Mouse (Mus musculus) limb, embryonic 10.5 days (tissue): ENCODE results near the gene Hfe2. TPM values are rescaled to one million over a fixed set of nuclear protein-coding genes. Genes with fewer than 3 reads are reported as not detected.

ENCODE experiments used
- DNase-seq: peaks from one replicate; pipeline ENCODE4 v3.0.0-alpha.2; 2017; ENCODE audit warnings: low spot score
- H3K27ac ChIP-seq: fragments of 300-500 bp; sonication (generic); 2 replicates; pipeline ENCODE4 v1.5.1; 2016; ENCODE audit warnings: mild to moderate bottlenecking
- H3K27me3 ChIP-seq: fragments of 300-500 bp; sonication (generic); 2 replicates; pipeline ENCODE4 v1.6.1; 2016; ENCODE audit warnings: low read depth, mild to moderate bottlenecking; ENCODE audit not compliant: poor library complexity, severe bottlenecking
- H3K36me3 ChIP-seq: fragments of 300-500 bp; sonication (generic); 2 replicates; pipeline ENCODE4 v1.6.1; 2016; ENCODE audit warnings: mild to moderate bottlenecking, moderate library complexity
- H3K4me1 ChIP-seq: fragments of 300-500 bp; sonication (generic); 2 replicates; pipeline ENCODE4 v1.6.1; 2016
- H3K4me3 ChIP-seq: fragments of 300-500 bp; sonication (generic); 2 replicates; pipeline ENCODE4 v1.5.1; 2016; ENCODE audit warnings: mild to moderate bottlenecking, moderate library complexity
- H3K9me3 ChIP-seq: fragments of 300-500 bp; sonication (generic); replicated peaks from 2 replicates; pipeline ENCODE4 v1.6.1; 2016; ENCODE audit warnings: mild to moderate bottlenecking
- WGBS: fragments of 180-500 bp; shearing (Covaris S2); methylation state at CpG from one replicate; pipeline ENCODE4 v1.1.7; 2016; 5-methylcytosine and 5-hydroxymethylcytosine counted together
- polyA plus RNA-seq: library from polyadenylated mRNA; unstranded; fragments of >200 nt; fragmentation: Nextera tagmentation; extraction: Ambion mirVana; gene quantifications from 2 replicates; pipeline ENCODE4 v1.2.1, GENCODE M21; 2016

Hfe2 gene
- polyA plus RNA-seq, 1 experiment from 2014 or later, result 0.84 TPM

DNA sequence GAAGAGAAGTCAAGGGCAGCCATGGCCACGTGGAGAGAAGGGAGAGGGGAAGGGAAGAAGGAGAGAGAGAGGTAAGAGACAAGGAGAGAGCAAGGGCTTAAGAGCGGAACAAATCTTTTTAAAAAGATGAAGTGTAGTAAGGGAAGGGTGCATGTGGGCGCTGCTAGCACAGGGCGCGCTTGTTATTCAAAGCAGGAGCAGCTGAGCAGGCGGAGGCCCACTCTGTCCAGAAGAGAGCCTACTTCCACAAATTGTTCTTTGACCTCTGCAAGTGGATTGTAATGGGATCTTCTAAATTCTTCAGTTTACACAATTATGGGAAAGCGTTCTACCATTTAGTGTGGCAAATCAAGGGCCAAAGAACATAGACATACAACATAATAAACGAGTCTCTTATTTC, 43.6 kb downstream of the Hfe2 start:
- Histone ChIP-seq H3K9me3 (no peaks in the 10 kb centered on the region), H3K4me3 (no peak overlapping the region), H3K27me3 (no peaks in the 10 kb centered on the region), H3K27ac (no peak overlapping the region), H3K36me3 (no peaks in the 10 kb centered on the region), H3K4me1 (peaks cover 26% of the 10 kb centered on the region)
- no peak for DNase-seq
- WGBS, result 81% methylated on average over 8 of the region's 8 CpGs

GRCm38 (mm10) chr3:96569506-96569905, 44.5 kb downstream of the Hfe2 start:
- H3K4me3 ChIP-seq, result no peak overlapping the region
- DNase-seq, result no peak
- H3K4me1 ChIP-seq, result peaks cover 24% of the 10 kb centered on the region
- 94% methylated on average over 13 of the region's 13 CpGs for WGBS
- H3K27me3 ChIP-seq, result no peaks in the 10 kb centered on the region
- no peak overlapping the region for H3K27ac ChIP-seq
- H3K9me3 ChIP-seq, result no peaks in the 10 kb centered on the region
- H3K36me3 ChIP-seq, result no peaks in the 10 kb centered on the region

DNA sequence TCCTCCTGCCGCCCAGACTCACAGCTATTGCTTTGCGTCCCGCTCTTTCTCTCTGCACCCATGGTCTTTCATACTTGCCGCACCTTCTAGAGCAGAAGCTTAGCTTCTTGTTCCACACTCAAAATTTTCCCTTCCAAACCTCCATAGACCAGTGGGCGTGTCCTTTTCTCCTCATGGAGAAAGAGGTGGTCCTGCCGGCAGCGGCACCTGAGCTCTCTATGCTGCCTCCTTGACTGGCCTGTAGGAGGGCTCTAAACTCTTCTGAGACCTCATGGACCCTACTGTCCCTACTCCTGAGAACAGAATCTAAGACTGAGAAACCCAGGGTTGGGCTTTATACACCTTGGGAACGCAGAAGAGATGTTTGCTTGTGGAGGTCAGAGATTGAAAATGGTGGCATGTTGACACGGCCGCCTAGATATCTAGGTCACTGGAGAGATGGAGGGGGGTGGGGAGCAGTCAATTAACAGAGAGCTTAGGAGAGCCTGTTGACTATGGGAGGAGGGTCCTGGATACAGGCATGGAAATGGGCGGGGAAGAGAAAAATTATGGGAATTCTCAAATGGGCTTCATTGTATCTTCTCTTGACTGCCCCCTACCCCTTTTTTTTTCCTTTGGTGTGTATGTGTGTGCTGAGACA, 45.1 kb downstream of the Hfe2 start:
- WGBS, result 86% methylated on average over 11 of the region's 11 CpGs

GRCm38 (mm10) chr3:96570643-96571042, 45.7 kb downstream of the Hfe2 start:
- Histone ChIP-seq H3K27ac (peak overlapping the region; percentile 7; the same call in 1 of the 2 replicates), H3K4me1 (peaks cover 23% of the 10 kb centered on the region), H3K27me3 (no peaks in the 10 kb centered on the region), H3K9me3 (no peaks in the 10 kb centered on the region), H3K36me3 (no peaks in the 10 kb centered on the region), H3K4me3 (no peak overlapping the region)
- no peak for DNase-seq
- 78% methylated on average over 7 of the region's 7 CpGs for WGBS

More for the DNA sequence above, 45.1 kb downstream of the Hfe2 start:
- H3K27ac ChIP-seq, result no peak overlapping the region
- H3K27me3 ChIP-seq, result no peaks in the 10 kb centered on the region
- H3K4me1 ChIP-seq, result peaks cover 19% of the 10 kb centered on the region
- no peaks in the 10 kb centered on the region for H3K9me3 ChIP-seq
- no peak for DNase-seq
- H3K36me3 ChIP-seq, result no peaks in the 10 kb centered on the region
- no peak overlapping the region for H3K4me3 ChIP-seq

DNA sequence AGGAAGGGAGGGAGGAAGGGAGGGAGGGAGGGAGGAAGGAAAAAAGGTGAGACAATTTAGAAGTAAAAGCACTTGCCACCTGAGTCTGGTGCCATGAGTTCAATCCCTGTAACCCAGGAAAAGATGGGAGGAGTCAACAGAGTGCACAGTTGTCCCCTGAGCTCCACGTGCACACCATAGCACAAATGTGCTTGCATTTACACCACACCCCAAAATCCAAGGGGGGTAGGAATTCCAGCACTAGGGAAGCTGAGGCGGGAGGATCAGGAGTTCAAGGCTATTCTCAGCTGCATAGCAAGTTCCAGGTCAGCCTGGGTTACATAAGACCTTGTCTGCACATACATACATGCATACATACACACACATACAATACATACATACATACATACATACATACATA, 46.4 kb downstream of the Hfe2 start:
- peaks cover 30% of the 10 kb centered on the region for H3K4me1 ChIP-seq

GRCm38 (mm10) chr3:96571896-96572698, 47.1 kb downstream of the Hfe2 start:
- H3K9me3 ChIP-seq, result no peaks in the 10 kb centered on the region
- peak overlapping the region; percentile 30; the same call in 1 of the 2 replicates for H3K27ac ChIP-seq
- no peak for DNase-seq
- H3K27me3 ChIP-seq, result no peaks in the 10 kb centered on the region
- H3K4me3 ChIP-seq, result no peak overlapping the region
- 82% methylated on average over 16 of the region's 16 CpGs for WGBS
- H3K4me1 ChIP-seq, result peaks cover 33% of the 10 kb centered on the region
- H3K36me3 ChIP-seq, result no peaks in the 10 kb centered on the region

More for the DNA sequence above, 46.4 kb downstream of the Hfe2 start:
- DNase-seq, result no peak
- Histone ChIP-seq H3K27me3 (no peaks in the 10 kb centered on the region), H3K36me3 (no peaks in the 10 kb centered on the region), H3K9me3 (no peaks in the 10 kb centered on the region), H3K4me3 (no peak overlapping the region), H3K27ac (no peak overlapping the region)
- WGBS, result 78% methylated on average over 2 of the region's 2 CpGs

- no peak for DNase-seq
- H3K4me1 ChIP-seq, result peaks cover 42% of the 10 kb centered on the region
- WGBS, result 73% methylated on average over 19 of the region's 19 CpGs
Observed at GRCm38 (mm10) chr3:96573611-96574511, 48.9 kb downstream of the Hfe2 start.

DNA sequence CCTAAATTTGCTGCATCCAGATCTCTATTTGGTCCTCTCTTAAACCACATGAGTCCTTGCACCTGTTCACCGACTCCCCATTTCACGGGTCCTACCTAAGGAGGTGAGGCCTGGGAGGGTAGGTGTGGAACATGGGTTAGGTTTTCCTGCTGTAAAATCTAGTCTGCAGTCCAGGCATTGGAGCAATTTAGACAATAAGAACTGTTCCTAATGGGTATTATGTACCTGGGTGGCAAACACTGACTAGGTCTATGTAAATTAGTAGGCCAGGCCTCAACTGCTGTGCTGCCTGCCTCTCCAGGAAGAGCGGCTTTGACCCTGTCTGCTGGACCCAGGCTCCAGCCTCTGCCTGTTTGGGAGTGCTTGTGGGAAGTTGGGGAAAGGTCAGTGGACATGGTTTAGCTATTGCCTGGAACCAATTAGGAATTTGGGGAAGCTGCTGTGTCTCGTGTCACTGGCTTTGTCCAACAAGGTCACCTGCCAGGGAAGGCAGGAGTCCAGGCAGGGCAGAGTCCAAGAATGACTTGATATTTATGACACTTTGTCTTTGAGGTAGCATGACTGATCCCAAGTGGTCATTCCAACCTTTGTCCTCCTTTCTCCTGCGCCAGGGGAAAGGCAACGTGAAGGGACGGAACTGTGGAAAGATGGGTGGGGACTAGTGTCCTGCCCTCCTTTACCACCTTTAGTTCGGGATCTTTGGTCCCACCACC, 50.5 kb downstream of the Hfe2 start:
- no peak overlapping the region for H3K4me3 ChIP-seq
- H3K4me1 ChIP-seq, result peaks cover 51% of the 10 kb centered on the region
- no peak for DNase-seq
- WGBS, result 86% methylated on average over 8 of the region's 8 CpGs
- H3K9me3 ChIP-seq, result no peaks in the 10 kb centered on the region
- H3K27me3 ChIP-seq, result no peaks in the 10 kb centered on the region
- H3K27ac ChIP-seq, result peak overlapping the region; percentile 79
- no peaks in the 10 kb centered on the region for H3K36me3 ChIP-seq

More at GRCm38 (mm10) chr3:96573611-96574511, 48.9 kb downstream of the Hfe2 start:
- Histone ChIP-seq H3K9me3 (no peaks in the 10 kb centered on the region), H3K27me3 (no peaks in the 10 kb centered on the region), H3K36me3 (no peaks in the 10 kb centered on the region), H3K27ac (no peak overlapping the region), H3K4me3 (no peak overlapping the region)

GRCm38 (mm10) chr3:96576005-96576658, 51.2 kb downstream of the Hfe2 start:
- Histone ChIP-seq H3K4me1 (peaks cover 52% of the 10 kb centered on the region), H3K9me3 (no peaks in the 10 kb centered on the region), H3K27me3 (peaks cover 2% of the 10 kb centered on the region; the same call in 1 of the 2 replicates), H3K36me3 (no peaks in the 10 kb centered on the region), H3K27ac (peak overlapping the region; percentile 79), H3K4me3 (peak overlapping the region; percentile 38)
- 53% methylated on average over 14 of the region's 14 CpGs for WGBS
- DNase-seq, result peak; percentile 51

DNA sequence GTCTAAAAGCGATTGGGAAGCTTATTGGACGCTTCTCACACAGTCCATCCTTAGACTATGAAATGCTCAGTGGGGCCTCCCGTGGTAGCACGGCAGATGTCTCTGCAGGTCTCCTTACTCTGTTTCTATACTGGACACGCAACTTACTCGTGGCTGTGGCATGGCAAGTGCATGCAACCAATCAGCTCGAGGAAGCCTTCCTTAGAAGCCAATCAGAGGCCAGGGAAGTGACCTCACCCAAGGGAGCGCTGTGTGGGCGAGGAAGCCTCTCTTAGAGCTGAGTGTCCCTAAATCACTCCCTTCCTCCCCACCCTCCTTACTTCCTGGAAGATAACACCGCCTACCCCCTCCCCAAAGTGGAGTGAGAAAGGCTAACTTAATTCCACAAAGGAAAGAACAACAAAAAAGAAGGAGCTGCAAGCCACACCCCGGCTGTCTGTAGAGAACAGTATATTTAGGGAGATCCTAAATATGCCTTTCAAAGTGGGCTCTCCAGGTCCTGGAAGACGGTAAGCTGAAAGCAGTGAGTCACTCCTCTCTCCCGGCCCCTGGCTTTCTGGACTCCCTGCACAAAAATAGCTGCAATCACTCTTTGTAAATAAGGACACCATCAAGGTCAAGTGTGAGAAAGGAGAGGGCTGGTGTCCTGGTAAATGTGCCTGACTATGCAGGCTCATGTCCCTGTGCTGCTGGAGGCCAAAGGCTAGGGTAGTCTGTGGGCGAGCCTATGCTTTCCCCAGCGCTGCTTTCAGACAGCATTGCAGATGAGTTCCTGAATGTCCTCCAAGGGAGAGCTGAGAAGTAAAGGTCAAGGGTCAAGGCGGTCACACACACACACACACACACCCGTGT, 51.9 kb downstream of the Hfe2 start, which contains the start of gene Gm16253:
Gene Gm16253 (plus strand): TSS at position 295 of the 852 bp plus-strand sequence.
- Histone ChIP-seq H3K27ac (peak within 1 kb of the TSS; percentile 79), H3K4me3 (peak within 1 kb of the TSS; percentile 38), H3K4me1 (peaks cover 52% of the 10 kb centered on the region), H3K27me3 (peaks cover 10% of the 10 kb centered on the region), H3K36me3 (no peaks in the 10 kb centered on the region), H3K9me3 (no peaks in the 10 kb centered on the region)
- peak; percentile 79 for DNase-seq
- WGBS, result 38% methylated on average over 17 of the region's 17 CpGs

- no peak for DNase-seq
- H3K4me3 ChIP-seq, result no peak overlapping the region
- H3K27ac ChIP-seq, result peak overlapping the region; percentile 79
- H3K9me3 ChIP-seq, result no peaks in the 10 kb centered on the region
- H3K36me3 ChIP-seq, result no peaks in the 10 kb centered on the region
- H3K27me3 ChIP-seq, result peaks cover 11% of the 10 kb centered on the region
- WGBS, result 80% methylated on average over 4 of the region's 4 CpGs
- peaks cover 52% of the 10 kb centered on the region for H3K4me1 ChIP-seq
Observed at GRCm38 (mm10) chr3:96577566-96577965, 52.6 kb downstream of the Hfe2 start.
